Mouse (Mus musculus) liver, postnatal 0 days (tissue): Measurements from ENCODE around the gene Olfr1257. TPM values are rescaled to one million over a fixed set of nuclear protein-coding genes. Genes with fewer than 3 reads are reported as not detected.
"Not testable (repeated sequence)": the region's sequence is repeated elsewhere in the genome, so short reads cannot be mapped to it uniquely, and the experiment has no call there.

Experiments
- ATAC-seq: fragments of 200-750 bp; cut with Nextera tagmentation; 2 replicates; pipeline ENCODE4 v1.8.0; 2017; ENCODE audit warnings: mild to moderate bottlenecking, moderate library complexity
- DNase-seq: peaks from one replicate; pipeline ENCODE4 v3.0.0-alpha.2; 2016
- H3K27ac ChIP-seq: fragments of 300-500 bp; sonication (generic); 2 replicates; pipeline ENCODE4 v1.5.1; 2014; ENCODE audit warnings: antibody characterized with exemption, moderate library complexity, mild to moderate bottlenecking, low read depth
- H3K27me3 ChIP-seq: fragments of 300-500 bp; sonication (generic); 2 replicates; pipeline ENCODE4 v1.6.1; 2014; ENCODE audit warnings: low read length, control low read depth, mixed read lengths; ENCODE audit not compliant: insufficient read depth
- H3K36me3 ChIP-seq: fragments of 300-500 bp; sonication (generic); replicated peaks from 2 replicates; pipeline ENCODE4 v1.6.1; 2014; ENCODE audit warnings: mild to moderate bottlenecking, control low read depth, low read length, moderate library complexity, mixed read lengths; ENCODE audit not compliant: insufficient read depth
- H3K4me1 ChIP-seq: fragments of 300-500 bp; sonication (generic); 2 replicates; pipeline ENCODE4 v1.6.1; 2014; ENCODE audit warnings: antibody characterized with exemption, mild to moderate bottlenecking, control low read depth; ENCODE audit not compliant: insufficient read depth
- H3K4me2 ChIP-seq: fragments of 300-500 bp; sonication (generic); 2 replicates; pipeline ENCODE4 v1.6.1; 2014; ENCODE audit warnings: low read depth, mild to moderate bottlenecking, low read length, moderate library complexity, mixed read lengths
- H3K4me3 ChIP-seq: fragments of 300-500 bp; sonication (generic); 2 replicates; pipeline ENCODE4 v1.5.1; 2014; ENCODE audit warnings: low read depth, low read length
- H3K9ac ChIP-seq: fragments of 300-500 bp; sonication (generic); replicated peaks from 2 replicates; pipeline ENCODE4 v1.6.1; 2014; ENCODE audit warnings: mild to moderate bottlenecking, moderate library complexity
- H3K9me3 ChIP-seq: fragments of 300-500 bp; sonication (generic); 2 replicates; pipeline ENCODE4 v1.6.1; 2016; ENCODE audit warnings: mild to moderate bottlenecking, control low read depth, low read length, mixed read lengths
- CTCF ChIP-seq: sonication (generic); IDR thresholded peaks from 2 replicates; pipeline ENCODE4 v1.5.1; 2016; ENCODE audit warnings: antibody characterized with exemption, low read depth
- EP300 ChIP-seq: IDR thresholded peaks from 2 replicates; pipeline ENCODE4 v1.6.1; 2016; ENCODE audit warnings: antibody characterized with exemption, low read depth, mild to moderate bottlenecking
- WGBS: fragments of 180-500 bp; shearing (Covaris S2); extraction: QIAGEN DNeasy Blood & Tissue Kit; methylation state at CpG from one replicate; pipeline ENCODE4 v1.1.7; 2014; ENCODE audit not compliant: insufficient replicate concordance; 5-methylcytosine and 5-hydroxymethylcytosine counted together
- polyA plus RNA-seq: library from polyadenylated mRNA; unstranded; fragments of >200 nt; fragmentation: Nextera tagmentation; extraction: Ambion mirVana; gene quantifications from 2 replicates; pipeline ENCODE4 v1.2.1, GENCODE M21; 2015

The Olfr1257 gene
- not detected in 2 replicates for polyA plus RNA-seq

DNA sequence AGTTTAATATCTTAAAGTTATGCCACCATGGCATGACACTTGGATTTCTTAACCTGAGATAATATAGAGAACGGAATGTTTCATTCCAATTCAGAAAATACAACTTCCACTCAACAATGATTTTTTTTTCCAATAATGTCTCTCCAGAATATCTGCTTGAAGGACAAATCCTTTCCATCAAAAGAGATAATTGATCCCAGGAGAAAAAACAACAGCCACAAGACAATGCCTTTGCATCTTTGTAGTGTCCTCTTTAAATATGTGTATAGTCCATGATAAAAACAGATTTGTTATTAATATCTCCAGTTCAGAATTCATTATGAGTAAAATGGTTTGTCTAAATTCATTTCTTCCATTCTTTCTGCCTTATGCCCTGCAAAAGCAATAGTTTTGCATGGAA, at the start of gene Olfr1257:
TSS of gene Olfr1257 (plus strand) at position 301 of the 400 bp plus-strand sequence.
- ATAC-seq (no peak), DNase-seq (no peak)
- WGBS = 78% methylated on average over 1 of the region's 1 CpGs
- TF ChIP-seq CTCF = no peak
- TF ChIP-seq EP300 = no peak
- H3K4me1 ChIP-seq = no peaks in the 10 kb centered on the region
- no peak within 1 kb of the TSS for H3K4me3 ChIP-seq
- H3K27me3 ChIP-seq = no peaks in the 10 kb centered on the region
- H3K9ac ChIP-seq = no peak within 1 kb of the TSS
- no peaks in the 10 kb centered on the region for H3K36me3 ChIP-seq
- H3K4me2 ChIP-seq = no peak within 1 kb of the TSS
- H3K27ac ChIP-seq = no peak within 1 kb of the TSS
- no peaks in the 10 kb centered on the region for H3K9me3 ChIP-seq

DNA sequence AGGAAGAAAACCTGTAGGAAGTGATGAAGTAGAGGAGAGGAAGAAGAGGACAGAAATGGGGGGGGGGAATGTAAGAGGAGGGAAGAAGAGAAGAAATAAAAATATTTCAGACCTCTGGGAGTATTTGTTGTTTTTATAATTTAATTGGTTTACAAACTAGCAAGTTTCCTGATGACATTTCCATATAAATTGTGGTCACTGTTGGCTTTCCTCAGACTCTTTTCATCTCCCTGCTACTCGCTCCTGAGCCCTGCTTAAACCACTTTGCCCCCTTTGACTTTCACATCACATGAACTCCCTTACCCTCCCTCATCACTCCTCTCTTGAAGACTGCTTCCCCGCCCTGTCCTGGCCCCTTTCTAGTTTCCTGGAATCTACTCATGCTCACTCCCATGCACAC, 36.8 kb upstream of the Olfr1257 start, which contains the start of gene Olfr1256:
TSS of gene Olfr1256 (minus strand) at position 101 of the 400 bp plus-strand sequence.
- H3K27me3 ChIP-seq = no peaks in the 10 kb centered on the region
- 35% methylated on average over 2 of the region's 2 CpGs for WGBS
- no peak within 1 kb of the TSS for H3K4me3 ChIP-seq
- H3K36me3 ChIP-seq = no peaks in the 10 kb centered on the region
- DNase-seq = no peak
- no peak for TF ChIP-seq CTCF
- TF ChIP-seq EP300 = no peak
- H3K9ac ChIP-seq = no peak within 1 kb of the TSS
- H3K9me3 ChIP-seq = no peaks in the 10 kb centered on the region
- H3K27ac ChIP-seq = no peak within 1 kb of the TSS
- H3K4me1 ChIP-seq = no peaks in the 10 kb centered on the region
- H3K4me2 ChIP-seq = no peak within 1 kb of the TSS
- ATAC-seq = no peak

DNA sequence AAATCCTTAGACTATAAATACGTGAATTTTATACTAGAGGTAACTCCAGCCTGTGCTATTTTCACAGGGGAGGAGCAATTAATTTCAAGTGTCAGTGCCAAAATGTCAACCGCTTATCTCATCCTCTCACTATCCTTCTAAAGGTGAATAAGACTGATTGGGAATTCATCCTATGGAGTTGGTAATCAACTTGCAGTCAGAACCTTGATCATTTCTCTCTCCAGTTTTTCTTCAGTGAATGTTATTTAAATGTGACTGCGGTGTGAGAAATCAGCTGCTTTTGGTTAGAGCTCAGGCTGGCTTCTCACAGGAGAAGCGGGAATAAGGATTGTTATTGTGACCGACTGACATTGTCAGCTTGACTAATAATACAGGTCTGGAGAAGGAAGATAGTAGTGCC, 30.1 kb upstream of the Olfr1257 start, which contains the start of gene Olfr48:
TSS of gene Olfr48 (minus strand) at position 101 of the 400 bp plus-strand sequence.
- DNase-seq (no peak), ATAC-seq (no peak)
- TF ChIP-seq EP300 = no peak
- no peak for TF ChIP-seq CTCF
- 74% methylated on average over 5 of the region's 5 CpGs for WGBS
- H3K9me3 ChIP-seq = no peaks in the 10 kb centered on the region
- H3K36me3 ChIP-seq = no peaks in the 10 kb centered on the region
- no peak within 1 kb of the TSS for H3K9ac ChIP-seq
- H3K4me3 ChIP-seq = no peak within 1 kb of the TSS
- H3K27me3 ChIP-seq = no peaks in the 10 kb centered on the region
- no peaks in the 10 kb centered on the region for H3K4me1 ChIP-seq
- no peak within 1 kb of the TSS for H3K27ac ChIP-seq
- H3K4me2 ChIP-seq = no peak within 1 kb of the TSS

DNA sequence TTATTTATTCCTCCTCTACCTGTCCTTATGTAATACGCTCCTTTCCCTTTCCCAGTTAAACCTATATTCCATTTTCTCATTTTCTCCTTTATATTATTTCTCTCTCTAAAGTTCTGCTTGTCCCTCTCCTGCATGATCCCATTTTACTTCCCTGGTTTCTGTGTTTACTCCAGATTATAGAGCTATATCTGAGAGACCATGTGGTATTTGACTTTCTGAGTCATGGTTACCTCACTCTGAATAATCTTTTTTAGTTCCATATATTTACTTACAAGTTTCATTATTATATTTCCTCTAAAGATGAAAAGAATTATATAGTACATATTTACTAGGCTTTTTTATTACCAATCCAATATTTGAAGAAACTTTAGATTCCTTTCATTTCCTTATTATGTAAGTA, 29.0 kb upstream of the Olfr1257 start:
- 81% methylated on average over 1 of the region's 1 CpGs for WGBS
- Histone ChIP-seq H3K4me2 (no peak overlapping the region), H3K9ac (no peak overlapping the region), H3K27me3 (no peaks in the 10 kb centered on the region), H3K36me3 (no peaks in the 10 kb centered on the region), H3K4me1 (no peaks in the 10 kb centered on the region), H3K9me3 (no peaks in the 10 kb centered on the region), H3K27ac (no peak overlapping the region), H3K4me3 (no peak overlapping the region)
- DNase-seq (no peak), ATAC-seq (no peak)
- TF ChIP-seq CTCF (no peak), EP300 (no peak)

DNA sequence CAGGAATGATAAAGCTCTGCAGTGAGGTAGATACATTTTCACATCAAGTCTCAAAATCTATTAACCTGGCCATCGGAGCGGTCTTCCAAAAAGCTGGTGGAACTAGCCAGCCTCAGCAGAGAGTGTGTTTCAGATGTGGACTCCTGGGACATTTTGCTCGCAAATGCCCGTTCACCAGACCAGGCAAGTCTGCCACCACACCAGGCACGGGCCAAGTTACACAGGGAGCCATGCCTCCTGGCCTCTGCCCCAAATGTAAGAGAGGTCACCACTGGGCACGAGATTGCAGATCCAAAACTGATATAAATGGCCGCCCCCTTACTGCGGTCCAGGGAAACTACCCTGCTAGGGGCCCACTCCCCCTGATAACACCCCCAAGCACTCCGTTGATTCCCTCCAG, 34.4 kb downstream of the Olfr1257 start:
- DNase-seq, H3K36me3 ChIP-seq, H3K4me3 ChIP-seq, ATAC-seq, H3K9me3 ChIP-seq, H3K27me3 ChIP-seq, H3K4me1 ChIP-seq, H3K9ac ChIP-seq, H3K4me2 ChIP-seq, H3K27ac ChIP-seq: not testable (repeated sequence)
- WGBS = 81% methylated on average over 8 of the region's 9 CpGs

DNA sequence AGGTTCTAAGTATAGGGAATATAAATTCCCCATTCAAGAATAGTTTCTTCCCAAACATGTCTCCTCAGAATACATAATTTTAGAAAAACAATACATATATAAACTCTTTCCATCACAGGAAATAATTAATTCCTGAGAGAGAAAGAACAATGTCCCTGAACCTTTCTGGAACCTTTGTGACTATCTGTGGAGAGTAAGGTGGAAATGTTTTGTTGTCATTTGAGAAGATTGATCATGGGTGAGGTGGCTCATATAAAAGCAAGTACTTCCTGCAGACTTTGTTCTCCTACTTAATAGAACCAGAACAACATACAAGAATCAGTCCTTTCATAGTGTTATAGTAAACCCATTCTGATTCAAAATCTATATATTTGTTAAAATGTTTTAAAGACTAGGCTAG, 48.8 kb downstream of the Olfr1257 start, which contains the start of gene Olfr1258:
TSS of gene Olfr1258 (plus strand) at position 301 of the 400 bp plus-strand sequence.
- Histone ChIP-seq H3K4me1 (no peaks in the 10 kb centered on the region), H3K9ac (no peak within 1 kb of the TSS), H3K9me3 (no peaks in the 10 kb centered on the region), H3K4me2 (no peak within 1 kb of the TSS), H3K4me3 (no peak within 1 kb of the TSS), H3K36me3 (no peaks in the 10 kb centered on the region), H3K27ac (no peak within 1 kb of the TSS), H3K27me3 (no peaks in the 10 kb centered on the region)
- DNase-seq = no peak
- TF ChIP-seq CTCF (no peak), EP300 (no peak)
- no peak for ATAC-seq

Other genes with a start within 250 kb of the Olfr1257 start
- not detected in 2 replicates for gene Olfr1249, start 243.5 kb upstream of the Olfr1257 start, polyA plus RNA-seq
- gene Olfr1250, start 217.0 kb upstream of the Olfr1257 start, polyA plus RNA-seq = not detected in 2 replicates
- not detected in 2 replicates for gene Olfr1251, start 206.5 kb upstream of the Olfr1257 start, polyA plus RNA-seq
- gene Olfr1252, start 153.4 kb upstream of the Olfr1257 start, polyA plus RNA-seq = not detected in 2 replicates
- not detected in 2 replicates for gene Olfr1253, start 121.3 kb upstream of the Olfr1257 start, polyA plus RNA-seq
- not detected in 2 replicates for gene Olfr1254, start 84.8 kb upstream of the Olfr1257 start, polyA plus RNA-seq
- gene Olfr1255, start 66.4 kb upstream of the Olfr1257 start, polyA plus RNA-seq = not detected in 2 replicates
- not detected in 2 replicates for gene Olfr1256, start 36.9 kb upstream of the Olfr1257 start, polyA plus RNA-seq
- not detected in 2 replicates for gene Olfr48, start 30.2 kb upstream of the Olfr1257 start, polyA plus RNA-seq
- gene Olfr1258, start 48.9 kb downstream of the Olfr1257 start, polyA plus RNA-seq = not detected in 2 replicates
- gene Olfr1259, start 70.2 kb downstream of the Olfr1257 start, polyA plus RNA-seq = not detected in 2 replicates
- not detected in 2 replicates for gene Olfr1260, start 95.9 kb downstream of the Olfr1257 start, polyA plus RNA-seq
- gene Olfr1261, start 112.8 kb downstream of the Olfr1257 start, polyA plus RNA-seq = not detected in 2 replicates
- gene Olfr1262, start 121.7 kb downstream of the Olfr1257 start, polyA plus RNA-seq = not detected in 2 replicates
- gene Olfr1263, start 133.7 kb downstream of the Olfr1257 start, polyA plus RNA-seq = not detected in 2 replicates
- gene Olfr1264, start 147.1 kb downstream of the Olfr1257 start, polyA plus RNA-seq = not detected in 2 replicates
- not detected in 2 replicates for gene Olfr1265, start 156.9 kb downstream of the Olfr1257 start, polyA plus RNA-seq
- gene Olfr140, start 185.2 kb downstream of the Olfr1257 start, polyA plus RNA-seq = not detected in 2 replicates
- gene Olfr1269, start 243.0 kb downstream of the Olfr1257 start, polyA plus RNA-seq = not detected in 2 replicates